Mouse (Mus musculus) heart, embryonic 16.5 days (tissue): ENCODE measurements around the gene Inpp4b. TPM values are rescaled to one million over a fixed set of nuclear protein-coding genes. Genes with fewer than 3 reads are reported as not detected.

ENCODE experiments used
- ATAC-seq: fragments of 200-750 bp; cut with Nextera tagmentation; replicated peaks from 2 replicates; pipeline ENCODE4 v1.8.0; 2017; ENCODE audit warnings: moderate number of reproducible peaks; ENCODE audit not compliant: insufficient read depth, low FRiP score; ENCODE audit errors: extremely low read depth
- H3K27ac ChIP-seq: fragments of 300-500 bp; sonication (generic); 2 replicates; pipeline ENCODE4 v1.5.1; 2014; ENCODE audit warnings: mild to moderate bottlenecking, low read length, control low read depth, moderate library complexity
- H3K27me3 ChIP-seq: fragments of 300-500 bp; sonication (generic); 2 replicates; pipeline ENCODE4 v1.6.1; 2014; ENCODE audit warnings: low read length, mixed read lengths; ENCODE audit not compliant: control insufficient read depth, insufficient read depth
- H3K36me3 ChIP-seq: fragments of 300-500 bp; sonication (generic); 2 replicates; pipeline ENCODE4 v1.6.1; 2014; ENCODE audit not compliant: control insufficient read depth, insufficient read depth
- H3K4me1 ChIP-seq: fragments of 300-500 bp; sonication (generic); 2 replicates; pipeline ENCODE4 v1.6.1; 2014; ENCODE audit warnings: low read length, mixed read lengths; ENCODE audit not compliant: control insufficient read depth, insufficient read depth
- H3K4me2 ChIP-seq: fragments of 300-500 bp; sonication (generic); 2 replicates; pipeline ENCODE4 v1.6.1; 2014; ENCODE audit warnings: low read depth, mild to moderate bottlenecking, control low read depth, low read length
- H3K4me3 ChIP-seq: fragments of 300-500 bp; sonication (generic); 2 replicates; pipeline ENCODE4 v1.5.1; 2014; ENCODE audit warnings: mild to moderate bottlenecking, control low read depth, low read length
- H3K9ac ChIP-seq: fragments of 300-500 bp; sonication (generic); 2 replicates; pipeline ENCODE4 v1.6.1; 2014; ENCODE audit warnings: low read length, control low read depth
- H3K9me3 ChIP-seq: fragments of 300-500 bp; sonication (generic); replicated peaks from 2 replicates; pipeline ENCODE4 v1.6.1; 2016; ENCODE audit warnings: low read length; ENCODE audit not compliant: control insufficient read depth
- WGBS: fragments of 180-500 bp; shearing (Covaris S2); extraction: QIAGEN DNeasy Blood & Tissue Kit; methylation state at CpG from one replicate; pipeline ENCODE4 v1.1.7; 2014; 5-methylcytosine and 5-hydroxymethylcytosine counted together
- polyA plus RNA-seq: library from polyadenylated mRNA; unstranded; fragments of >200 nt; fragmentation: Nextera tagmentation; extraction: Ambion mirVana; gene quantifications from 2 replicates; pipeline ENCODE4 v1.2.1, GENCODE M21; 2015

Gene Inpp4b
- polyA plus RNA-seq, 1 experiment from 2014 or later, result 12.2 TPM

DNA sequence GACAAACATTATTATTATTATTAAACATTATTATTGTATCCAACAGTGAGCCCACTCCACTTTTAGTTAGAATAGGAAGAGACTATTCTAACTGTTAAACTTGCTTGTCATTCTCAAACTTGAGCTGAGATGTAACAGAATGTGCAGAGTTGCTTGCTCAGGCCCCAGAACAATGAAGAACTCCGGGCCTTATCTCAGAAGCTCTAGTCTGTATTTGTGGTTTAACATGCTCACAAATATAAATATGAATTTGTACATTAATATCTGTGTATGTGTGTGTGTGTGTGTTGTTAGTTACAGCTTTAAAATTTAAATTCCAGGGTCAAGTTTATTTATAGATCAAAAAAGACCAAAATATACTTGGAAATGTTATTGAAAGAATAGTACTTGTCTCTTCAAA is 435.3 kb downstream of the Inpp4b start:
- no peak overlapping the region for H3K4me3 ChIP-seq
- H3K27ac ChIP-seq, result no peak overlapping the region
- H3K9me3 ChIP-seq, result no peaks in the 10 kb centered on the region
- H3K9ac ChIP-seq, result no peak overlapping the region
- no peak overlapping the region for H3K4me2 ChIP-seq
- H3K4me1 ChIP-seq, result 0 out of 2 replicates have a peak, but pooled peaks cover 3% of the 10 kb centered on the region
- no peak for ATAC-seq
- H3K27me3 ChIP-seq, result no peaks in the 10 kb centered on the region
- no peaks in the 10 kb centered on the region for H3K36me3 ChIP-seq
- 61% methylated on average over 1 of the region's 1 CpGs for WGBS

DNA sequence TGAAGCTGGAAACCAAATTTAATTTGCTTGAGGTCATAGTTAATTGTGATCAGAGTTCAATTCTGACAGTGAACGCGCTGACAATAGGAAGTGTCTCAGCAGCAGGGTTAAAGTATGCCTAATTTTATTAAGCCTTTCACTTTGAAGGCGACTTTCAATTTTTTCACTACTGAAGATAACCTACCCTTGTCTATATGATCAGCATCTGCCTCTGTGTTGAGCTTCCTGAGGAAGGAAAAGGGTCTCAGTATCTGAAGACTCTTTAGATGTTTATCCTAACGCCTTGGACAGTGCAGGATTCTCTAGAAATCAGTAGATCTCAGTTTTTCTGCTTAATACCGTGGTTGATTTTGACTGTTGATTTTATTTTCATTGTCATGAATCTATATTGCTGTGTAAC is 437.1 kb downstream of the Inpp4b start:
- no peak for ATAC-seq
- no peaks in the 10 kb centered on the region for H3K27me3 ChIP-seq
- H3K4me2 ChIP-seq, result no peak overlapping the region
- 86% methylated on average over 5 of the region's 5 CpGs for WGBS
- peaks cover 3% of the 10 kb centered on the region; the same call in 1 of the 2 replicates for H3K4me1 ChIP-seq
- H3K9me3 ChIP-seq, result no peaks in the 10 kb centered on the region
- H3K9ac ChIP-seq, result no peak overlapping the region
- H3K36me3 ChIP-seq, result no peaks in the 10 kb centered on the region
- no peak overlapping the region for H3K27ac ChIP-seq
- no peak overlapping the region for H3K4me3 ChIP-seq

DNA sequence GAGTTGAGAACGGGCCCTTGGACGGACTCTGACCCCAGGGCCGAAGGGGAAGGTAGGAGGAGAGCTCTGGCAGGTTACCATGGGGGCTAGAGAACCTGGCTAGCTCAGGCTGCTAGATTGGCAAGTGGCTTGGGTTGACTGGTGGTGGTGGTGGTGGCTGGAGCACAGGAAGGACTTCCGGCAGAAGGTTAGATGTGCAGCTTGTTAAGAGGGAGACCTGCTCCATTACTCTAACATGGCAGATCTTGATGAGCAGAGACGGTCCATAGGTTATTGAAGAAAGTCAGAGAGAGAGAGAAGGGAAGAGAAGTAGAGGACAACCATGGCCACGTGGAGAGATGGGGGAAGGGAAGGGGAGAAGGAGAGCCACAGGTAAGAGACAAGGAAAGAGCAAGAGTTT is 437.8 kb downstream of the Inpp4b start:
- Histone ChIP-seq H3K4me3 (no peak overlapping the region), H3K4me2 (no peak overlapping the region), H3K27ac (no peak overlapping the region), H3K36me3 (no peaks in the 10 kb centered on the region), H3K4me1 (peaks cover 6% of the 10 kb centered on the region; the same call in 1 of the 2 replicates), H3K9ac (no peak overlapping the region), H3K9me3 (no peaks in the 10 kb centered on the region), H3K27me3 (no peaks in the 10 kb centered on the region)
- 85% methylated on average over 6 of the region's 6 CpGs for WGBS
- ATAC-seq, result no peak

DNA sequence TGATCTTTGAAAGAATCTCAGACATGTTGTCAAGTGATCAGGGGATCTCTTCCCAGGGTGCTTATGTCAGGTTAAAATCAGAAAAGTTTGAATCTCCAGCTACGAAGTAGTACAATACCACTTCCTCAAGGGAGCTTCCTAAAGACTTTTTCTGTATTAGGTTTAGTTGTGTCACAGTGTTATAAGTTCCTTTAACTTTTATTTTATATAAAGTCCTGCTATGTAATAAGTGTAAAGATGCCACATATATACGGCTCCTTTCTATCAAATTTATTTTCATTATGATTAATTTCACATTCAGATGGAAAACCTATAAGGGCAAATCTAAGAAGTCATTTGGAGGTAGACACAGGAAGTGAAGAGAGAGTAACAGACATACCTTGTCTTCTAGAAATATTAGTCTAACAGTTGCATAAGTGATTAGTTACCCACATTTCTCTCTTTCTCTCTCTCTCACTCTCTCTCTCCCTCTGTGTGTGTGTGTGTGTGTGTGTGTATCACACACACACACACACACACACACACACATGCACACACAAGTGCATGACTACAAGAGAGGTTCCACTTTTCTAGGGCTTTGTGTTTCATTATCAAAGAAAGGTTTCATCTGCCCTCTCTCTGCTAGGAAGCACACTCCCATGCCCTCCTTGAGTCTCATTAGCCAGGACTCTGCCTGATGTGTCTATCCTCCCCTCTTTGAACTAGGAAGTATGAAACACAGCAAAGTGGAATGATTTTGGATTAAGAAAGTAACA is 438.7 kb downstream of the Inpp4b start:
- H3K4me2 ChIP-seq, result no peak overlapping the region
- H3K9ac ChIP-seq, result no peak overlapping the region
- H3K27ac ChIP-seq, result no peak overlapping the region
- no peaks in the 10 kb centered on the region for H3K27me3 ChIP-seq
- no peaks in the 10 kb centered on the region for H3K36me3 ChIP-seq
- peaks cover 6% of the 10 kb centered on the region; the same call in 1 of the 2 replicates for H3K4me1 ChIP-seq
- ATAC-seq, result no peak
- WGBS, result 80% methylated on average over 2 of the region's 2 CpGs
- H3K4me3 ChIP-seq, result no peak overlapping the region
- H3K9me3 ChIP-seq, result no peaks in the 10 kb centered on the region

DNA sequence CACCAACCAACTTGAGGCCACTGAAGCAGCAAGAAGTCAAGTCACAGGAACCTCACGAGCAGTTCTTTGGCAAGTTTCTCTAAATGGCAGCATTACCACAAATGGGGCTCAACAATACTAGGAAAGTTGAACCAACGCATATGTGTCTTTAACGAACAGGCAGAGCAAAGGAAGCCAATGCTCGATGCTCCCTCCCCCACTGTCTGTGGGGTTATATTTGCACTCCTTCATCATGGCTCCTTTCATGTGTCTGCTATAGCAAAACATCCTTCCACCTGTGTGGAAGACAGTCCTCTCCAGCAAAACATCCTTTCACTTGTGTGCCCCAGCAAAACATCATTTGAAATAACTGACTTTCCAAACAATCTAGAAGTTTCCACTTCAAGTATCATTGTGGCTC is 440.4 kb downstream of the Inpp4b start:
- Histone ChIP-seq H3K27me3 (no peaks in the 10 kb centered on the region), H3K9me3 (no peaks in the 10 kb centered on the region), H3K4me1 (peaks cover 2% of the 10 kb centered on the region; the same call in 1 of the 2 replicates), H3K4me2 (no peak overlapping the region), H3K27ac (no peak overlapping the region), H3K9ac (no peak overlapping the region), H3K36me3 (no peaks in the 10 kb centered on the region), H3K4me3 (no peak overlapping the region)
- no peak for ATAC-seq
- 88% methylated on average over 4 of the region's 4 CpGs for WGBS

DNA sequence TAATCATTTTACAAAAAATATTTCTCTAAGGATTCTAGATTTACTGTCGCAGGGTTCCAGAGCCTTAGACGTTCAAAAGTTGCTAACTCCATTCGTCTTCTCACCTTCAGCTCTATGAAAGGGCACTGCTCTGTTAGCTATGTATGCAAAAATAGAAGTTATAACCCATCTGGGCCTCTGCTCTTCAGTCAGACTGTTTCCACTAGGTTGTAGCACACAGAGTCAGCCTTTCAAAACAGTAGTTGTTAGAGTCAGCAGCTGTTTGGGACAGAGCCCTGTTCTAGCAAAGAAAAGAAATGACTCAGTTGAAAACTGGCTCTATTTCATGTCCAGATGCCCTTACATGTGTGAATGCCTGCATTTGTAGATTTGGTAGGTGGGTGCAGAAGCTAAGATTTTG is 442.4 kb downstream of the Inpp4b start:
- WGBS, result 66% methylated on average over 3 of the region's 3 CpGs
- H3K27ac ChIP-seq, result peak overlapping the region; percentile 52
- H3K4me3 ChIP-seq, result no peak overlapping the region

DNA sequence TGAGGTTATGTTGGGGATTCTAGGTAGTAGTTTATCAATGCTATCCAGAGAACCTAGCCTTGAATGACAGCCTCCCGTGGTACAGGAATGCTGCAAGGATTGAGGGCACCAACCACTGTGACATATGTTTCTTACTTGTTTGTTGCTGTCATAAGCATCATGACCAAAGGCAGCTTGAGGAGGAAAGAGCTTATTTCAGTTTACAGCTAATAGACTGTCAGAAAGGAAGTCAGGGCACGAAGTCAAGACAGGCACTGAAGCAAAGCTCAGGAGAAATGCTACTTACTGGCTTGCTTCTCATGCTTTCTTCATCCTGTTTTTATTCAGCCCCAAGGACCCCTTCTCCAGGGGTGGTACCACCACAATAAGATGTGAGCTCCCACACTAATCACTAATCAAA is 446.1 kb downstream of the Inpp4b start:
- H3K9me3 ChIP-seq, result no peaks in the 10 kb centered on the region
- 58% methylated on average over 2 of the region's 2 CpGs for WGBS
- H3K27me3 ChIP-seq, result no peaks in the 10 kb centered on the region
- H3K4me3 ChIP-seq, result no peak overlapping the region
- ATAC-seq, result no peak
- peaks cover 2% of the 10 kb centered on the region; the same call in 1 of the 2 replicates for H3K4me1 ChIP-seq
- no peak overlapping the region for H3K4me2 ChIP-seq
- H3K9ac ChIP-seq, result no peak overlapping the region
- H3K36me3 ChIP-seq, result no peaks in the 10 kb centered on the region
- H3K27ac ChIP-seq, result no peak overlapping the region

More for the DNA sequence above, 442.4 kb downstream of the Inpp4b start:
- no peaks in the 10 kb centered on the region for H3K27me3 ChIP-seq
- H3K4me1 ChIP-seq, result peaks cover 2% of the 10 kb centered on the region; the same call in 1 of the 2 replicates
- ATAC-seq, result no peak
- no peak overlapping the region for H3K9ac ChIP-seq
- H3K36me3 ChIP-seq, result no peaks in the 10 kb centered on the region
- H3K9me3 ChIP-seq, result no peaks in the 10 kb centered on the region
- H3K4me2 ChIP-seq, result no peak overlapping the region

DNA sequence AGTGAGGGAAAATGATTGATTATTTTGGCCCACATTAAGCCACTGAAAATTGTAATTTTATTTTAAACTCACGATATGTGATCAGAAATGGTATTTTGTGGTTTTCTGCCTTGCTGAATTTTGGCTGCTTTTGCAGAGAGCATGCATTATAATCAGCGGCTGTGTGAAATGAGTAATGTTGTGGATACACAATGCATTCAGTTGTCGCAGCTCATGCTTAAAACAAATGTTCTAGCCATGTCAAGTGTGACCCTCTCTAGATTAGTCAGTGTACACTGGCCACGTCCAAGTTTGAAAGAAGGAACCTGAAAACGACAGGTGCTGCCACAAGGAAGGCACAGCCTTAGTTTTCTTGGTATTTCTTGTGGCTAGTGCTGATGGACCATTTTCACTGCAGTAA is 450.3 kb downstream of the Inpp4b start:
- Histone ChIP-seq H3K4me3 (no peak overlapping the region), H3K36me3 (no peaks in the 10 kb centered on the region), H3K27ac (no peak overlapping the region), H3K9me3 (no peaks in the 10 kb centered on the region), H3K27me3 (no peaks in the 10 kb centered on the region), H3K9ac (no peak overlapping the region), H3K4me1 (no peaks in the 10 kb centered on the region), H3K4me2 (no peak overlapping the region)
- ATAC-seq, result no peak
- 70% methylated on average over 5 of the region's 5 CpGs for WGBS

DNA sequence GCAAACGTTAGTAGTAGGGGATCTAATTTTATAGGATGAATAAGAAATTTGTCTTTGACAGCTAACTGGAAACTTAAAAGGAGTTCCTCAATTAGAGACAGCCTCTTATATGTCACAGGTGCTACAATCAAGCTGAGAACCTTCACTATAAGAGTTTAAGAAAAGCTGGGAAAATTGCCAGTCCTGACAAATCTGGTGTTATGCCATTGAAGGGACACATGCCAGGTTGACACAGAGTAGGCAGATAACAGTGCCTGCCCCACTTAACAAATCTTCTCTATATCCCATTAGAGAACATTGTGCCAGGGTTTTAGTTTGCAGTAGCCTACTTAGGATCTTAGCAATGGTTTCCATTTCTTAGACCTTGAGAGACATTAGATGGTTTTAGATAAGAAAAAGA is 456.1 kb downstream of the Inpp4b start:
- WGBS, result 21% methylated on average over 1 of the region's 1 CpGs
- no peaks in the 10 kb centered on the region for H3K36me3 ChIP-seq
- H3K27ac ChIP-seq, result no peak overlapping the region
- H3K9me3 ChIP-seq, result no peaks in the 10 kb centered on the region
- H3K9ac ChIP-seq, result no peak overlapping the region
- no peak for ATAC-seq
- H3K4me3 ChIP-seq, result no peak overlapping the region
- no peak overlapping the region for H3K4me2 ChIP-seq
- H3K4me1 ChIP-seq, result 0 out of 2 replicates have a peak, but pooled peaks cover 3% of the 10 kb centered on the region
- no peaks in the 10 kb centered on the region for H3K27me3 ChIP-seq
